Mouse (Mus musculus): ENCODE measurements around the gene Slc35b1. TPM values are rescaled to one million over a fixed set of nuclear protein-coding genes. Genes with fewer than 3 reads are reported as not detected.

The Slc35b1 gene
- polyA plus RNA-seq, 1 experiment: 48.5 TPM

DNA sequence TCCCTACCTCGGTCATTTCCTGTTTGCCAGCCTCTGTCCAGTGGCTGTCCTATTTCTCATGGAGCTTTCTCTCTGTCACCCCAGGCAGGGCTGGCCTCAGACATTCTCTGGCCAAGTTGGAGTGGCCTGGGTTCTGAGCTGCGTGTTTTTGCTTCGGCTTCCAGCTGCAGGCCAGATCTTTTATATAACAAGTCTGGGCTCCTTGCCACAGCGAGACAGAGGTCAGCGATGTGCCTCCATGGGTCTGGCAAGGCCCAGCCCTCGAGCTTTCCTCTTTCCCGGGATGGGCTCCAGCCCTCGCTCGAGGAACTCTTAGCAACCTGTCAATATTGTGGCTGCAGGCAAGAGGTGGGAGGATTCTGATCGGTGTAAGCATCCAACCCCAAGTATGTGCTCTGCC lies 18.9 kb upstream of the Slc35b1 start:
- TF ChIP-seq POLR2A (IDR thresholded peaks at IDR 0.05; ENCODE audit: control insufficient read depth, low read depth, low read length) (no peak), CTCF (IDR thresholded peaks at IDR 0.05; ENCODE audit: control insufficient read depth, insufficient read depth, insufficient replicate concordance, low read depth, low read length) (no peak)
- no peak overlapping the region for H3K4me3 ChIP-seq (ENCODE audit: control insufficient read depth, low read depth, low read length)
- H3K36me3 ChIP-seq (ENCODE audit: control insufficient read depth, insufficient read depth, low read length): no peaks in the 10 kb centered on the region
- H3K4me1 ChIP-seq (ENCODE audit: control insufficient read depth, insufficient read depth, low read length): peaks cover 2% of the 10 kb centered on the region
- H3K27me3 ChIP-seq (ENCODE audit: control insufficient read depth, insufficient read depth, low read length): no peaks in the 10 kb centered on the region
- H3K27ac ChIP-seq (ENCODE audit: control insufficient read depth, insufficient read depth, low read depth, low read length): peak overlapping the region; percentile 52; the same call in 1 of the 2 replicates

DNA sequence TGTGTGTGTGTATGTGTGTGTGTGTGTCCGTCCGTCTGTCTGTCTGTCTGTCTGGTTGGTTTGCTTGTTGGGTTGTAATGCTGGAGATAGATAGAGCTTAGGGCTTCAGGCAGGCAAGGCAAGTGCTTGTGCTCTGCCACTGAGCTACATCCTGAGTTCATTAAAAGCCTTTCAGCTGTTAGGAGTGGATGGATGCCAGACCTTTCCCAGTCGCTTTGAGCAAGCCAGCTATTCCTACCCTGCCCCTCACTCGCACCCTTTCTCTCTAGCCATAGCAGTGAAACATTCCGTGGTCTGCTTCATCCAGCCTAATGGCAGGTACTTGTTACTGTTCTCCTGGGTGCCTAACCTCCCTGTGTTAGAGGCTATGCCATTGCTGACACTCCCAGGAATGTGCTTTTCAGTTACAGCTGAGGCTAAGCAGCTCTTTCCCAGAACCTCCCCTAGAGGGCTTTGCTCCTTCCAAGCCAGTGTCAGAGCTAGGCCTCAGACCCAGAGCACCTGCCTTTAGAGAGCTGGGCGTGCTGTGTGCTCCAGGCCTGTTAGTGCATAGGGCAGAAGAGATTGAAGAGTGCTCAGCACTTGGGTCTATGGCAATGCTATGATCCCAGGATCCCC lies 18.1 kb upstream of the Slc35b1 start:
- TF ChIP-seq CTCF (IDR thresholded peaks at IDR 0.05; ENCODE audit: control insufficient read depth, insufficient read depth, insufficient replicate concordance, low read depth, low read length) (no peak), POLR2A (IDR thresholded peaks at IDR 0.05; ENCODE audit: control insufficient read depth, low read depth, low read length) (no peak)
- H3K27ac ChIP-seq (ENCODE audit: control insufficient read depth, insufficient read depth, low read depth, low read length): peak overlapping the region; percentile 52; the same call in 1 of the 2 replicates
- H3K4me3 ChIP-seq (ENCODE audit: control insufficient read depth, low read depth, low read length): no peak overlapping the region
- no peaks in the 10 kb centered on the region for H3K27me3 ChIP-seq (ENCODE audit: control insufficient read depth, insufficient read depth, low read length)
- peaks cover 2% of the 10 kb centered on the region for H3K4me1 ChIP-seq (ENCODE audit: control insufficient read depth, insufficient read depth, low read length)
- no peaks in the 10 kb centered on the region; the same call in 1 of the 2 replicates for H3K36me3 ChIP-seq (ENCODE audit: control insufficient read depth, insufficient read depth, low read length)

DNA sequence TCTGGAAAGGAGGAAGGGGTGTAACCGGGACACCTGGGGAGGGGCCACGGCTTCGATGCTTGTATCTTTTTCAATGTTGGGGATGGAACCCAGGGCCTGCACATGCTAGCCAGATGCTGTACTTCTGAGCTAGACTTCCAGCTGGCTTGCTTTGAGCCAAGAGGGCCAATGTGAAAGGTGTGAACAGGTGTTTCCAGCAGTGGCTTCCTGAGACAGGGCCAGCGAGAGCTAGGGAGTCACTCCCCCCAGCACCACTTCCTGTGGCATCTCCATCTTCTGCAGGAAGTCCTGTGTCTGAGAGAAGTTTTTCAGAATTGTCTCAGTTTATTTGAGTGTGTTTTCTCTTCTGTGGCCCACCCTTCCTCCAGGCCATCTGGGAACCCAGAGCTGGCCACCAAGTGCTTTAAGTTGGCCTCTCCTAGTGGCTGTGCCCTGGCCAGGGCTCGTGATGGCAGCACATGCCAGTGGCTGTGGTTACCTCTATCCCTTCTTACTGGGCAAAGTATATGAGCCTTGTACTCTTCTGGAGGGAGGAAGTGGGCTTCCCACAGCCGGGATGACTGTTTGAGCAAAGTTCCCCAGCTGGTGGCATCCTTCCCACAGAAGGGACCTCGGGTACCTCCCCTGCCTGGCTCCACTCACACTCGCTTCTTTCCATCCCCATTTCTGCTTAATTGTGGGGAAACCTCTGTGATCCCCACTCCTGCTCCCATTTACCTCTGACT lies 17.3 kb upstream of the Slc35b1 start:
- no peaks in the 10 kb centered on the region for H3K27me3 ChIP-seq (ENCODE audit: control insufficient read depth, insufficient read depth, low read length)
- no peak overlapping the region for H3K27ac ChIP-seq (ENCODE audit: control insufficient read depth, insufficient read depth, low read depth, low read length)
- H3K4me3 ChIP-seq (ENCODE audit: control insufficient read depth, low read depth, low read length): no peak overlapping the region
- peaks cover 2% of the 10 kb centered on the region for H3K4me1 ChIP-seq (ENCODE audit: control insufficient read depth, insufficient read depth, low read length)
- no peaks in the 10 kb centered on the region; the same call in 1 of the 2 replicates for H3K36me3 ChIP-seq (ENCODE audit: control insufficient read depth, insufficient read depth, low read length)
- TF ChIP-seq CTCF (IDR thresholded peaks at IDR 0.05; ENCODE audit: control insufficient read depth, insufficient read depth, insufficient replicate concordance, low read depth, low read length): no peak
- no peak for TF ChIP-seq POLR2A (IDR thresholded peaks at IDR 0.05; ENCODE audit: control insufficient read depth, low read depth, low read length)

DNA sequence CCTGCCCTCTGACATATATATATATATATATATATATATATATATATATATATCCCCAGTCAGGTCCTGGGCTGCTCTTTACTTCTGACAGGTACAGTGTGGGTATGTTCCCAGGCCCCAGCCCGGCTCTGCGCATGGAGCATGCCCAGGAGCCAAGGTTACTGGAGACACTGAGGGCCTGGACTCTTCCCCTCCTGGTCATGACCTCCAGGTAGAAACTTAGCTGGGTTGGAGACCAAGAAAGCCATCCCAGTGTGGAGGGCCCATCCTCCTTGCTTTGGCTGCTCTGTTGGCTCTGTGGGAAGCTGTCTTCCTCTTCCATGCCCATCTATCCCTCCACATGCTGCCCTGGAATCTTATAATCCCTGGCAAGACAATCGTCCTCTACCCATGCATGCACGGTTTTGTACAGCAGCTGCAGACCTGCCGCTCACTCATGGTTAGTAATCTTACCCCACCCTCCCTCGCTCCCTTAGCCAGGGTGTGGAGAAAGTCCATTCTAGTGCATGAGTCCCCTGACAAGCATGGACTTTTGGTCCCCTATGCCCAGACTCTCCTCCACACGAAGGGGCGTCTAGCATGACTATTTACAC lies 16.2 kb upstream of the Slc35b1 start:
- H3K4me1 ChIP-seq (ENCODE audit: control insufficient read depth, insufficient read depth, low read length): peaks cover 2% of the 10 kb centered on the region
- no peaks in the 10 kb centered on the region for H3K27me3 ChIP-seq (ENCODE audit: control insufficient read depth, insufficient read depth, low read length)
- peaks cover 2% of the 10 kb centered on the region for H3K36me3 ChIP-seq (ENCODE audit: control insufficient read depth, insufficient read depth, low read length)

DNA sequence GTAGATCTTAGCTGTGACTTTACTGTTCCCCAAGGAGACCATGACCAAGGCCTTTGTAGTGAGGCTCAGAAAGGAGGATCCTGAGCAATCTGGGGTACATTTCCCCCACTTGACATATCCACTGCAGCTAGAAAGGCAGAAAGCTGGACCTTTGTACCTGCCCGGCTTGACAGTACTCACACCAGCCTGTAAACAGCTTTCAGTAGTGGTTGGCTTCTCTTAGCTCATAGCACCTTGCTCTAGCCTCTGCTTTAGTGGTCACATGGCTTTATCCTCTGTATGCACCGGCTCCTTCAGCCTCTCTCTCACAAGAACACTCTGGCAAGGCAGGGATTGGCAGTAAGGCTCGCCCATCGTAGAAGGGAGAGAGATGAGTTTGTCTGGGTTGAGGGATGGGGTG lies 15.6 kb upstream of the Slc35b1 start:
- peaks cover 2% of the 10 kb centered on the region for H3K4me1 ChIP-seq (ENCODE audit: control insufficient read depth, insufficient read depth, low read length)
- H3K4me3 ChIP-seq (ENCODE audit: control insufficient read depth, low read depth, low read length): no peak overlapping the region
- no peaks in the 10 kb centered on the region for H3K27me3 ChIP-seq (ENCODE audit: control insufficient read depth, insufficient read depth, low read length)
- H3K36me3 ChIP-seq (ENCODE audit: control insufficient read depth, insufficient read depth, low read length): peaks cover 2% of the 10 kb centered on the region
- H3K27ac ChIP-seq (ENCODE audit: control insufficient read depth, insufficient read depth, low read depth, low read length): no peak overlapping the region
- TF ChIP-seq POLR2A (IDR thresholded peaks at IDR 0.05; ENCODE audit: control insufficient read depth, low read depth, low read length): no peak
- no peak for TF ChIP-seq CTCF (IDR thresholded peaks at IDR 0.05; ENCODE audit: control insufficient read depth, insufficient read depth, insufficient replicate concordance, low read depth, low read length)

More for the DNA sequence above, 16.2 kb upstream of the Slc35b1 start:
- H3K4me3 ChIP-seq (ENCODE audit: control insufficient read depth, low read depth, low read length): no peak overlapping the region
- no peak overlapping the region for H3K27ac ChIP-seq (ENCODE audit: control insufficient read depth, insufficient read depth, low read depth, low read length)
- no peak for TF ChIP-seq POLR2A (IDR thresholded peaks at IDR 0.05; ENCODE audit: control insufficient read depth, low read depth, low read length)
- no peak for TF ChIP-seq CTCF (IDR thresholded peaks at IDR 0.05; ENCODE audit: control insufficient read depth, insufficient read depth, insufficient replicate concordance, low read depth, low read length)

DNA sequence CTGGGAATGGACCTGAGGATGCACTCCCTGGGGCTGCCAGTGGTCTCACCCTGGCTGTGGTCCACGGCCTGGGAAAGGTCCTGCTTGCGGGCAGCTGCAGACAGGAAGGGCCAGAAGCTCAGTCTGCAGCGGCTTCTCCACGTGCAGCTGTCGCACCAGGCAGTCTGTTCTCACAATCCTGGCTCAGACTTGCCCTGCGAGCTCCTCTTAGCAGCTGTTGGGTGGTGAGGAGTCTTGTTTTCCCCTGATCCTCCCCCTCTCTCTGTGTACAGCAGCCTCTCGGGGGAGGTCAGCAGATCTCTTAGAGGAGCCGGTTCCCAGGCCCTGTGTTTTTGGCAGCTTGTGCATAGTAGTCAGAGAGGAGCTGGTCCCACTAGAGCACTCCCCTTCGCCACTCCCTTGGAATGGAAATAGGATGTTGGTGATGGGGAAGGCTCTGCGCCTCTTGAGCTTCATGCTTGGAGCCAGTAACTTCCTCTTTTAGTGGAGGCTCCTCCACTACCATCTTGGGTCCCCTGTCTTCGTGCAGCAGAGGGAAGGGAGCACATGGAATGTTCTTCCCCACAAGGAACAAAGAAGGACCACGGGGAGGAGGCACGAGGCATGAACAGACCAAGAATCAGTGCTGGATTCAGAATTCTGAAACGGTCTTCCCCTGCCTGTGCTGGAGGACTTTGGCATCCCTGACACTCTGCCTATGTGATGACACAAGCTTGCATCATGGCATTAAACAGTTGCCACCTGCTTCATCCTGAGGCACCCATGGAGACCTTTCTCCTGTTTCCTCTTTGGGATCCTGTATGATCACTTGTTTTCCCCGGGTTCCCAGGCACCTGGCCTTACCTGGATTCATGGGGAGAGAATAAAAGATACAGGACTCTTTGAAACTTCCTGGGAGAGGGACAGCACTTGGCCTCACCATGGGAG lies 14.3 kb upstream of the Slc35b1 start:
- peak overlapping the region; percentile 45; the same call in 1 of the 2 replicates for H3K27ac ChIP-seq (ENCODE audit: control insufficient read depth, insufficient read depth, low read depth, low read length)
- H3K27me3 ChIP-seq (ENCODE audit: control insufficient read depth, insufficient read depth, low read length): no peaks in the 10 kb centered on the region
- TF ChIP-seq POLR2A (IDR thresholded peaks at IDR 0.05; ENCODE audit: control insufficient read depth, low read depth, low read length) (no peak), CTCF (IDR thresholded peaks at IDR 0.05; ENCODE audit: control insufficient read depth, insufficient read depth, insufficient replicate concordance, low read depth, low read length) (no peak)
- peaks cover 2% of the 10 kb centered on the region for H3K36me3 ChIP-seq (ENCODE audit: control insufficient read depth, insufficient read depth, low read length)
- H3K4me1 ChIP-seq (ENCODE audit: control insufficient read depth, insufficient read depth, low read length): peaks cover 2% of the 10 kb centered on the region
- no peak overlapping the region for H3K4me3 ChIP-seq (ENCODE audit: control insufficient read depth, low read depth, low read length)
